In genomic region chr2:52958535-52959290, GRCm38 (mm10) we compare ENCODE assay signal across 8 mouse cellular contexts.
A peak's percentile ranks its signal among the peaks of the same experiment; 100 is the strongest.
DNase-seq lines count a peak whose midpoint lies in the region; ATAC-seq and TF ChIP-seq lines count a peak whose summit lies in the region.

No protein-coding gene starts in this region.

- peak; percentile 79 for ATAC-seq in heart, embryonic 15.5 days (replicated peaks; ENCODE audit: insufficient number of reproducible peaks, insufficient read depth, low FRiP score, low read depth)
- ATAC-seq in kidney, postnatal 0 days (replicated peaks; ENCODE audit: low FRiP score, low read depth) = peak; percentile 83

- no peak for TF ChIP-seq CTCF in kidney, postnatal 0 days (IDR thresholded peaks at IDR 0.05; ENCODE audit: low read depth)

- peak overlapping the region; percentile 57 for H3K4me2 ChIP-seq in heart, embryonic 15.5 days
- peak overlapping the region; percentile 47 for H3K4me2 ChIP-seq in kidney, postnatal 0 days (ENCODE audit: low read length)

- no peaks in the 10 kb centered on the region for H3K27me3 ChIP-seq in forebrain, embryonic 10.5 days (ENCODE audit: poor library complexity, severe bottlenecking)
- no peaks in the 10 kb centered on the region for H3K27me3 ChIP-seq in heart, embryonic 15.5 days
- no peaks in the 10 kb centered on the region for H3K27me3 ChIP-seq in kidney, postnatal 0 days (ENCODE audit: insufficient read depth, low read length)

- peaks cover 9% of the 10 kb centered on the region for H3K36me3 ChIP-seq in forebrain, embryonic 10.5 days (replicated peaks)
- H3K36me3 ChIP-seq in heart, embryonic 15.5 days = no peaks in the 10 kb centered on the region
- no peaks in the 10 kb centered on the region for H3K36me3 ChIP-seq in kidney, postnatal 0 days (ENCODE audit: insufficient read depth, low read length)

- H3K9me3 ChIP-seq in forebrain, embryonic 10.5 days = peaks cover 8% of the 10 kb centered on the region; the same call in 1 of the 2 replicates
- H3K9me3 ChIP-seq in heart, embryonic 15.5 days (replicated peaks) = no peaks in the 10 kb centered on the region
- no peaks in the 10 kb centered on the region for H3K9me3 ChIP-seq in kidney, postnatal 0 days (replicated peaks; ENCODE audit: low read length)

- peaks cover 58% of the 10 kb centered on the region for H3K4me1 ChIP-seq in forebrain, embryonic 10.5 days
- peaks cover 23% of the 10 kb centered on the region for H3K4me1 ChIP-seq in heart, embryonic 15.5 days (replicated peaks)
- H3K4me1 ChIP-seq in kidney, postnatal 0 days (replicated peaks; ENCODE audit: insufficient read depth, low read length) = peaks cover 34% of the 10 kb centered on the region

- WGBS in forebrain, embryonic 10.5 days = 2% methylated on average over 15 of the region's 15 CpGs
- 10% methylated on average over 15 of the region's 15 CpGs for WGBS in heart, embryonic 15.5 days
- 9% methylated on average over 15 of the region's 15 CpGs for WGBS in kidney, postnatal 0 days

- H3K27ac ChIP-seq in forebrain, embryonic 10.5 days = peak overlapping the region; percentile 75
- no peak overlapping the region for H3K27ac ChIP-seq in heart, embryonic 15.5 days
- peak overlapping the region; percentile 51 for H3K27ac ChIP-seq in kidney, postnatal 0 days

- peak overlapping the region; percentile 30; the same call in 1 of the 2 replicates for H3K9ac ChIP-seq in heart, embryonic 15.5 days
- no peak overlapping the region for H3K9ac ChIP-seq in kidney, postnatal 0 days (ENCODE audit: low read depth, low read length)

- DNase-seq in ES-CJ7 (ENCODE audit: low read depth, low spot score) = peak; percentile 89
- DNase-seq in brain, adult 2 months (ENCODE audit: low read depth, low spot score) = peak; percentile 92
- DNase-seq in forebrain, embryonic 10.5 days (ENCODE audit: extremely low spot score, low spot score) = peak; percentile 53
- DNase-seq in kidney, postnatal 0 days (ENCODE audit: low spot score) = peak; percentile 79
- DNase-seq in lung, postnatal 14 days = peak; percentile 60
- DNase-seq in retina, postnatal 1 day = peak; percentile 86
- no peak for DNase-seq in thymus, postnatal 14 days

- H3K4me3 ChIP-seq in forebrain, embryonic 10.5 days = peak overlapping the region; percentile 25
- H3K4me3 ChIP-seq in heart, embryonic 15.5 days = peak overlapping the region; percentile 20
- no peak overlapping the region for H3K4me3 ChIP-seq in kidney, postnatal 0 days (replicated peaks; ENCODE audit: low read depth, low read length)
